Mouse (Mus musculus): Measurements from ENCODE around the gene Coa5. TPM values are rescaled to one million over a fixed set of nuclear protein-coding genes. Genes with fewer than 3 reads are reported as not detected.

The Coa5 gene
- total RNA-seq (2023) = 41.2 TPM

DNA sequence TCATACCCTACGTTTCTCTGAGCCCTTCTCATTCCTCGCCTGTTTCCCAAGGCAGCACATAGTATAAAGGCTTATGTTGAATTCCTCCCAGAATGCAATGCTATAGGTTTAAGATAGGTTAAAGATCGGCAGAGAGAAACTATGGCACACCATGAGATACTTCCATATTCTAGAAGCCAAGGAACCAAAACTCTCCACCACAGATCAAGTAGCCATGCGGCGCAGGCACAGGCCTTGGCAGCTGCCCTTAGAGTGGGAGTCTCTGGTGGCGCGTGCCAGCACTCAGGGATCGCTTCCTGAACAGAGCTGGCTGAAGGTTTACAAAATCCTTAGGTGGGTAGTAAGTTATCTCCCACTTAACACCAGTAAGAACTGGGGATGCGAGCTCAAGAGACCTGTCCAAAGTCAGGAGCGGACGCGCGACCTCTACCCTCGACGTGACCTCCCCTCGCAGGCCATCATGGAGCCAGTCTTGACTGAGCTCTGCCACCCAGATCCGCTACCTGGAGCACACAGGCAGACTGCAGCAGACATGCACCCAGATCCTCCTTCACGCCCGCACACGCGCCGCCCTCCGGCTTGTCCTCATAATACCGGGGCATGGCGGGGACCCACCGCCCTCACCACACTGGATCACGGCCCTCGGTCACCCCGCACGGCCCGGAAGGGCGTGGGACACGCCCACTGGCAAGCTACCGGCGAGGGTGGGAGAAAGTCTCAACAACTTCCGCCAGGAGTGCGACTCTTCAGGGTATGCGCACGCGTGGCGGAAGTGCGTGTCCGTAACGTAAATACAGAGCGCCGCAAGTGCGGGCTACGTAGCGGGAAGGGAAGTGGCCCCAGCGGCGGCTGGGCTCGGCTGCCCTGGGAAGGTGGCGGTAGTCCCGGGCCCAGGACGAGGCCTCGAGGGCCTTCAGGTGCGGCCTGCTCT lies at the start of gene Coa5, which contains the start of gene Unc50:
Gene Coa5, minus strand, starts transcription at position 738 of the 931 bp plus-strand sequence.
Gene Unc50, plus strand, starts transcription at position 774 of the 931 bp plus-strand sequence.

Other genes starting within 250 kb of the Coa5 start
- gene Cnga3, start 215.7 kb downstream of the Coa5 start, total RNA-seq (2023) = not detected
- gene Inpp4a, start 130.2 kb downstream of the Coa5 start, total RNA-seq (2023) = 68.4 TPM
- 39.6 TPM for gene Unc50, start within 50 bp of the Coa5 start, total RNA-seq (2023)
- gene Mgat4a, start 110.9 kb upstream of the Coa5 start, total RNA-seq (2023) = 56.1 TPM